Mouse (Mus musculus) v-Abl transformed pro-B cells (cell line): Measurements from ENCODE around the gene Aars2.

ENCODE experiments used
- in situ Hi-C, 2 experiments: fragments of 400-800 bp; cut with MboI; formaldehyde crosslinking; loops; one replicate each; pipeline ENCODE4 v1.15.1; 2025; ENCODE audit not compliant: unreplicated experiment in 2 of 2

The Aars2 gene

GRCm38 (mm10) chr17:45555452-45556106 is 48.9 kb downstream of the Aars2 start, which contains the start of gene Nfkbie:
Gene Nfkbie (plus strand): TSS chr17:45555703.
- in situ Hi-C loops: loop anchor here in 1 of 2 experiments (25.0 kb wide), 1 partner anchor 482 kb away; the partner anchor contains the start of gene Vegfa

GRCm38 (mm10) chr17:45556107-45556489 is 49.5 kb downstream of the Aars2 start:
- in situ Hi-C loops: loop anchor here in 1 of 2 experiments (25.0 kb wide), 1 partner anchor 481 kb away; the partner anchor contains the start of gene Vegfa

- in situ Hi-C loops: loop anchor here in 1 of 2 experiments (25.0 kb wide), 1 partner anchor 481 kb away; the partner anchor contains the start of gene Vegfa
Observed at GRCm38 (mm10) chr17:45556514-45557245, 50.0 kb downstream of the Aars2 start.

- in situ Hi-C loops: loop anchor here in 1 of 2 experiments (25.0 kb wide), 1 partner anchor 480 kb away; the partner anchor contains the start of gene Vegfa
Observed at GRCm38 (mm10) chr17:45557246-45557824, 50.7 kb downstream of the Aars2 start.

DNA sequence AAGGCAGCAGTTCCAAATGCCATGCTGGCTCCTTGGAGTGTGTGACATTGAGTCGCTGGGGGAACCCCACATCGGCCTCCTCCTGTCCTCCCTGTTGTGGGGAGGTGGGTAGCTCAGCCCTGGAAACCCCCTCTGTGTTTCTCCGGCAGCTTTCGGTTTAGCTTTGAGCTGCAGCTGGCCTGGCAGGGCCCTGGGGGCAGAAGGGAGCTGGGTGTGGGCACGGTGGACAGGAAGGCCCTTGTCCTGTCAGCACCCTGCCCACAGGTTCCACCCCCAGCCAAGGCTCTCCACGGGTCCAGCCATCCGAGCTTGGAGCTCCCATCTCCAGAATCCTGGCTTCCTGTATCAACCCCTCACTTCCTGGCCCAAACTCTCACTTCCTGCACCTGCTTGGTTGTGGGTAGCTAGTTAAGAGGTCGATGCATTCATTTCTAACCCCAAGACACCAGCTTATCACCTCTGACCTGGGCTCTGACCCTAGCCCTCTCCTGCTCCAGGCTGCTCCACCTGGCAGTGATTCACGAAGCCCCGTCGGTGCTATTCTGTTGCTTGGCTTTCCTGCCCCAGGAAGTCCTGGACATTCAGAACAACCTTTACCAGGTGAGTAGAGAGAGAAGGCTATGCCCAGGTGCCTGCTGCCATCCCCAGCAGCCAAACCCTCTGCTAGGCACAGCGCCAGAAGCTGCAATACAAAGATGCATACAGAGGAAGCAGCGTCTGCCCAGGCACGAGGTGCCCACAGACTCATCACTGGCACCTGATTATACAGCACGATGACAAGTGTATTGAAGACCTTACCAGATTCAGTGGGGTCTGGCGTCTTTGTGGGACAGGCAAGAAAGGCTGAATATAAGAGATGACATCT is 51.6 kb downstream of the Aars2 start:
- in situ Hi-C loops: loop anchor here in 1 of 2 experiments (25.0 kb wide), 1 partner anchor 479 kb away; the partner anchor contains the start of gene Vegfa

- in situ Hi-C loops: loop anchor here in 1 of 2 experiments (25.0 kb wide), 1 partner anchor 477 kb away; the partner anchor contains the start of gene Vegfa
Observed at GRCm38 (mm10) chr17:45559732-45560525, 53.3 kb downstream of the Aars2 start.

DNA sequence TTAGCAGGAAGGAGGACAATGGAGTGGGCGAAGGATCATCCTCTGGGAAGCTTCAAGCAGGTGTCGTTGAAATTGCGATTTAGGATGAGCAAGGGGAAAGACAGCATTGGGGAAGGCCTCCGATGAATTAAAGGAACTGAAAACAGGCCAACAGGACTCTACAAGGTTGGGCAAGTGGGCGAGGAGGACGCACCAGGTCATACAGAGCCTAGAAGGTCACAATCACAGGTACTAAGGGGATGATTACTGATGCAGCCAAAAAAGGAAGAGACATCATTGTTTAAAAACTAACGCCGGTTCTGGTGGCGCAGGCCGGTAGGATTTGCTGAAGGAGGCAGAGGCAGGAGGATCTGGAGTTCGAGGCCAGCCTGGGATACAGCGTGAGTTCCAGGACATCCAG is 56.6 kb downstream of the Aars2 start:
- in situ Hi-C loops: loop anchor here in 1 of 2 experiments (25.0 kb wide), 1 partner anchor 474 kb away; the partner anchor contains the start of gene Vegfa

- in situ Hi-C loops: loop anchor here in 1 of 2 experiments (25.0 kb wide), 1 partner anchor 473 kb away; the partner anchor contains the start of gene Vegfa
Observed at GRCm38 (mm10) chr17:45563655-45564530, 57.3 kb downstream of the Aars2 start, which contains the start of gene Slc35b2. Gene Slc35b2 (plus strand): TSS chr17:45563874.

DNA sequence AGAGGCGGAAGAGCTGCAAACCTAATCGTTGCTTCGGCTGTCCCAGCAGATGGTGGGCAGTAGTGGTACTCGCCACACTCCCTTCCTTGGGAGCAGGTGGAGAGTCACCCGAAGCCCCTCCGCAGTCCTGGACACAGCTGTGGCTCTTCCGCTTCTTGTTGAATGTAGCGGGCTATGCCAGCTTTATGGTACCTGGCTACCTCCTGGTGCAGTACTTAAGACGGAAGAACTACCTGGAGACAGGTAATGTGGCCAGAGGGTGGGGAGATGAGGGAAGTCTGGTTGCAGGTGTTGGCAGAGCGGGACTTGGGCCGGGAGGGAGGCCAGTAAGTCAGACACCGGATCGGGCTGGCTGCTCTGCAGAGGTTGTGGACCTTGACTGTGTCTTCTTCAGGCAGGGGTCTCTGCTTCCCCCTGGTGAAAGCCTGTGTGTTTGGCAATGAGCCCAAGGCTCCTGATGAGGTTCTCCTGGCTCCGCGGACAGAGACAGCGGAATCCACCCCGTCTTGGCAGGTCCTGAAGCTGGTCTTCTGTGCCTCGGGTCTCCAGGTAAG is 58.0 kb downstream of the Aars2 start:
- in situ Hi-C loops: loop anchor here in 1 of 2 experiments (25.0 kb wide), 1 partner anchor 473 kb away; the partner anchor contains the start of gene Vegfa

DNA sequence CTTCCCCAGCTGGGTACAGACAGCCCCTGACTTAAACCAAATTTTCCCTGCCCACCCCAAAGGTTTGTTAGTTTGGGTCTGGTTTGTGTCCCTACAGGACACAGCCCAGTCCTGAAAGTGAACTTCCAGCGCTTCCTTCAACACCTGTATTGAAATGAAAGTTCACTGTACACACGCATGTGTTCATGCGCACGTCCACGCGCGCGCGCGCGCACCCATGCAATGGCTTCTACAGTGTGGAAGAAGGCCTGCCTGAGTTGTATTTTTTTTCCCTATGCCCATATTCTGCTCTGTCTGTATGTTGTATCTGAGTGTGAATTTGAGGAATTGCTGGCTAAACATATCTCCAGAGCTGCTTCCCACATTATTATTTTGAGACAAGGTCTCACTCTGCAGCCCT is 58.5 kb downstream of the Aars2 start:
- in situ Hi-C loops: loop anchor here in 1 of 2 experiments (25.0 kb wide), 1 partner anchor 472 kb away; the partner anchor contains the start of gene Vegfa

DNA sequence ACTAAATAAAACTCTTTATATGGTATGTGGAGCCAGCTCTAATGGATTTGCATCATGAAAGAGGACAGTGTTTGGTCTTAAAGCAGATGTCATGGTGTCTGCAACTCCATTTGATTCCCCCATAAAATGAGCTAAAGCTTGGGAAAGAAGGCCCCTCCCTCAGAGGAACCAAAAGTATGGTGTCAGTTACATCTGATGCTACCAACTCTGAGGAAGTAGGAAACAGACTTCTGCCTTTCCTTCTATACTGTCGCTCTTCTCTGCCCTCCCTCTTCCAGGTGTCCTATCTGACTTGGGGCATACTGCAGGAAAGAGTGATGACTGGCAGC is 59.4 kb downstream of the Aars2 start:
- in situ Hi-C loops: loop anchor here in 1 of 2 experiments (25.0 kb wide), 1 partner anchor 471 kb away; the partner anchor contains the start of gene Vegfa

DNA sequence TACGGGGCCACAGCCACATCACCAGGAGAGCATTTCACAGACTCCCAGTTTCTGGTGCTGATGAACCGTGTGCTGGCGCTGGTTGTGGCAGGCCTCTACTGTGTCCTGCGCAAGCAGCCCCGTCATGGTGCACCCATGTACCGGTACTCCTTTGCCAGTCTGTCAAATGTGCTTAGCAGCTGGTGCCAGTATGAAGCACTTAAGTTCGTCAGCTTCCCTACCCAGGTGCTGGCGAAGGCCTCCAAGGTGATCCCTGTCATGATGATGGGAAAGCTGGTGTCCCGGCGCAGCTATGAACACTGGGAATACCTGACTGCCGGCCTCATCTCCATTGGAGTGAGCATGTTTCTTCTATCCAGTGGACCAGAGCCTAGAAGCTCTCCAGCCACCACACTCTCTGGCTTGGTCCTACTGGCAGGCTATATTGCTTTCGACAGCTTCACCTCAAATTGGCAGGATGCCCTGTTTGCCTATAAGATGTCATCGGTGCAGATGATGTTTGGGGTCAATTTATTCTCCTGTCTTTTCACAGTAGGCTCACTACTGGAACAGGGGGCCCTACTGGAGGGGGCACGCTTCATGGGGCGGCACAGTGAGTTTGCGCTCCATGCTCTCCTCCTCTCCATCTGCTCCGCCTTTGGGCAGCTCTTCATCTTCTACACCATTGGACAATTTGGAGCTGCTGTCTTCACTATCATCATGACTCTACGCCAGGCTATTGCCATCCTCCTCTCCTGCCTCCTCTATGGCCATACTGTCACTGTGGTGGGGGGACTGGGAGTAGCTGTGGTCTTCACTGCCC is 59.9 kb downstream of the Aars2 start:
- in situ Hi-C loops: loop anchor here in 1 of 2 experiments (25.0 kb wide), 1 partner anchor 471 kb away; the partner anchor contains the start of gene Vegfa

- in situ Hi-C loops: loop anchor here in 1 of 2 experiments (25.0 kb wide), 1 partner anchor 470 kb away; the partner anchor contains the start of gene Vegfa
Observed at GRCm38 (mm10) chr17:45567162-45567601, 60.5 kb downstream of the Aars2 start.

GRCm38 (mm10) chr17:45568990-45569389 is 62.3 kb downstream of the Aars2 start:
- in situ Hi-C loops: loop anchor here in 1 of 2 experiments (25.0 kb wide), 1 partner anchor 468 kb away; the partner anchor contains the start of gene Vegfa

GRCm38 (mm10) chr17:45569999-45570398 is 63.4 kb downstream of the Aars2 start:
- in situ Hi-C loops: loop anchor here in 1 of 2 experiments (25.0 kb wide), 1 partner anchor 467 kb away; the partner anchor contains the start of gene Vegfa
